Mouse (Mus musculus): ENCODE data around the gene Gm20518.

DNA sequence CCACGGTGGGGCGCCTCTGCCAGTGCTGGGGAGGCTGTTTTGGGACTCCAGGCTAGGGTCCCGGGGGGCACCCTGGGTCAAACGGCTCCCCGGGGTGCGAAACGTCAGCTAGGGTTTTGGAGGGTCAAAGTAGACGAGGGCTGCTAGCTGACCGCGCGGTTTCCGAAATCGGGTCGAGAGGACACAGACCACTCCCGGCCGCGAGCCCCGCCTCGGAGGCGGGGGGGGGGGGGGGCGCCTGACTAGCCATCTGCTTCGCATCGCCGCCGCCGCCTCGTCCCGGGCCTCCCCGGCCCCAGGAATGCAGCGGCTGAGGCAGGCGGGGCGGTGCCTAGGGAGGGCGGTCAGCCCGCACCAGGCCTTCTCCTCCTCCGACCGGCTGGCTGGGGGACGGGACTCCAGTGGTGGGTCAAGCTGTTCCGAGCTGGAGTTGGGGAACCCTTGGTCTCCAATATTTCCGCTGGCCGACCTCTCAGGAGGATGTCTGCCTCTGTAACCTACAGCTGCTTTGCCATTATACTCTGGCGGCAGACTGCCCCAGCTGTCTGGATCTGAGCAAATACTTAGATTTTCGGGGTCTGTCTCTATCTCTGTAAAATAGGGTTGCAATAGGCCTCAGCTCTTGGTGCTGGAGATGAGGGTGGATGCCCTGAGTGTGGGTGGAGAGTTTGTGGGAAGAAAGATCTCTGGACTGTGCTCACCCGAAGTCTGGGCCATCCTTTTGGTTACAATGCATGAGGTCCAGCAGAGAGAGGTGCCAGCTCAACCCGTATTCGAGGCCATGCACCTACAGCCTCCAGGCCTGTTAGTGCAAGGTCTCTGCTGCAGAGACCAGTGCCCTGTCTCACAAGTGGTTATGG is 92.9 kb downstream of the Gm20518 start:
- TF ChIP-seq GATA1 (IDR thresholded peaks at IDR 0.05; ENCODE audit: low read length) (no peak), TAL1 (IDR thresholded peaks at IDR 0.05; ENCODE audit: low read length) (no peak)

Data from erythroblast, embryonic 14.5 days (primary cell).